Mouse (Mus musculus): Measurements from ENCODE around the gene Nrp2.

DNA sequence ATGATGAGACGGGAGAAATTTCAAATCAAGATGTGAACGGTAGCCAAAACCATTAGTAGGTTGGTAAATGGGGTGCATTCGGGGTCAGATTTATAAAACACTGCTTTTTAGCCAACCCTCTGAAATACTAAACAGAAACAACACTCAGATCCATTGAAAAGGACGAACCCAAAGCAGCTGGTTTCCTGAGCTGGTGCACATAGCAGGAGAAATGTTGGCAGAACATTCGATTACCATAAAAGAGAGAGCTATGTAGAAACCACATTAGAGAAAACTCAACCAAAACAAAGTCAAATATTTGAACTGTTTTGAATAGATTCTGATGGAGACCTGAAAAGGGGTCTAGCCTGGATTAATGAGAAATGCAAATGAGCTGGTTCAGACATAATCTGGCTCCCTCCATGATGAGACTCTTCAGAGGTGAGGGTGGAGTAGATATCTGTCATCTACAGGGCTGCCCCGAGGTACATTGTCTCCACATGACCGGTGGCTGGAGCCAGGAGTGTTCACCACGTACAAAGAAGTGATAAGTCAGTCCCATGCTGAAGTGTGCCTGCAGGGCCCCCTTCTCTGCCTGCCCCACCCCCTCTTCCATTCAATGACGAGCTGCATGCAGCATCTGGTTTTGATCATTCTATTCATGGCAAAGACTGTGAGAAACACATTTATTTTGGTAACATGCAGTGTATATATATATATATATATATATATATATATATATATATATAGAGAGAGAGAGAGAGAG is 156.6 kb downstream of the Nrp2 start:
- no peak for TF ChIP-seq CTCF (IDR thresholded peaks at IDR 0.05; ENCODE audit: extremely low read depth, insufficient read depth, low read length)
- TF ChIP-seq POLR2A (IDR thresholded peaks at IDR 0.05; ENCODE audit: extremely low read depth, insufficient read depth, low read length) = no peak
